Mouse (Mus musculus) R1 (cell line): Measurements from ENCODE around the gene Kif23.

Experiments
- DNase-seq: peaks from one replicate; pipeline ENCODE4 v3.0.0-alpha.2; 2018; ENCODE audit warnings: low read depth, low spot score

The Kif23 gene

DNA sequence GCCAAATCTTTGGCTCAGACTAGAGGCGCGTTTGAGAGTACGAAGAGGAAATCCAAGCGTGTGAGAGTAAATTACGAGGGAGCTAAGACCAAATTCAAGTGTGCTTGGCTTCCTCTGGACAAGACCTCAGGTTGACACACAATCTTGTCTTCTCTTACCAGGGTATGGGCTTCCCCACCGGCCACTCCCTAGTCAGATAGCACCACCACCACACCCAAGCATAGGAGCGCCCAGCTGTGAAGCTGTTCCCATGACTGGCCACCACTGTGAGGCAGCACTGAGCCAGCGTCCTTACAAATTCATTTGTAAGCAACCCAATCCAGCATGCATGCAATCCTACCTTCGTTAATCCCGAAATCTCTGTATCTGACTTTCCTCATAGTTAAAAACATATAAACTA lies 39.7 kb downstream of the Kif23 start:
- peak; percentile 84 for DNase-seq

DNA sequence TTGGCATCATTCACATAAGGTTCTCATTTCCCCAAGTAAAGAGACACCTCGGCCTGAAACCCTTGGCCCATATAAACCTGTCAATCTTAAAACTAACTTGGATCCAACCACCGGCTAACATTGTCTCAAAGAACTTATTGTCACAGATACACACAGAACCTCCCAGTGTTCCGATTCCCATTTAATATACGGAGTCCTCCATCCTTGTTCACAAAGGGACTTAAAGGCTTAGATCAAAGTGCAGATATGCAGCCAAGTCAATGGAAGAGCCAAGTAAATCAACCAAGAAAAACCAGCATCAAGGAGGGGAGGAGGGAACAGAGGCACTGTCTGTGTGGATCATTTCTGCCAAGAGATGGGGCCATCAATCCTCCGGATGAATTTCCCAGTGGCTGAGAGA lies 41.0 kb downstream of the Kif23 start:
- no peak for DNase-seq

DNA sequence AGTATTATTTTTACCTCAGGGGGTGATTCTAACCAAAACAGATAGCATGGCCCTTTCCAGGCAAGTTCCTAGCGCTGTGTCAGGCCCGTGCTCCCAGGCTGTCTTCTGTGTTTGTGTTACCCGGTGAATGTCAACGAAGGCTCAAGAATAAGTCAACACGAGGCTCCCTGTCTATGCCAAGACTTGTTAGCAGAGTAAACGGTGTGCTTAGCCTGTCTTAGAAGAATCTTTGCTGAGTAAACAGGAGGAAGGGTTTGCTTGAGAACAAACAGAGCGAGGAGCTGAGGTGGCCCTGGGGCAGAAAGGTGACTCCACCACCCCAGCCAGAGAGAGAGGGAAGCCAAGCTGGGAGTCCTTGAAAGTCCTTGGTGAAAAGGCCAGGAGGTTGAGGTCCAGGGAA lies 42.4 kb downstream of the Kif23 start:
- DNase-seq: no peak

DNA sequence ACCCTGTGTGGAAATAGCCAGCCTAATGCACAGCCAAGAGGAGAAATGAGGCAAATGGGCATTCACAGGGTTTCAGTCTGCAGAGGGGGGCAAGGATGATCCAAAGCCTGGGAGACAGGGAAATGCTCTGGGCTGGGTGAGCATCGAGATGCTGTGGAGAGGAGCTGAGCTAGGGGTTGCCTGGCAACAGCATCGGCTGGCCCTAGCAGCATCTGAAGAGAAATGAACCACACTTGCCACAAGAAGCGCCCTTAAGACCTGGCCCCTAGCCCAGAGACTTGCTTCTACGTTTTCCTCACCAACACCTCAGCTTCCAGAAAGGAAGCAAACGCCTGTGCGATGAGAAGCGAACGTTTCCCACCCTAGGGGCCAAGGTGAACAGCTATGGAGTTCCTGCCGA lies 44.1 kb downstream of the Kif23 start:
- DNase-seq: no peak

DNA sequence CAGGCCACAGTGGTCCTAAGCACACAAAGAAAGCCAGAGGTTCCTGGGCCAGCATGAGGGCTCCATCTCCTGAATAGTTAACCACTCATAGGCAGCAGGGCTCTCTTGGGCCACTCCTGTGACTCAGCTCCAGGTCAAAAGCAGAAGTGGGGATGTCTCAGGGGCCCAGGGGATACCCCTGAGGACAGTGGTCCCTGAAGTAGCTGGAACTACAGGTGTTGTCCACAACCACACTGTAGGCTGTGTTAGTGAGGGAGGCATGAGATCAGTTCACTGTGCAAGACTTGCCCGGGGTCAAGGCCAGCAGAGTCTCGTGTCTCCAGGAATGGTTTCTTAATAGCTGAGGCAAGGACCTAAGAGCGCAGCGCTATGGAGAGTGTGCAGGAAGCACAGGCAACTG lies 45.0 kb downstream of the Kif23 start:
- DNase-seq: no peak

DNA sequence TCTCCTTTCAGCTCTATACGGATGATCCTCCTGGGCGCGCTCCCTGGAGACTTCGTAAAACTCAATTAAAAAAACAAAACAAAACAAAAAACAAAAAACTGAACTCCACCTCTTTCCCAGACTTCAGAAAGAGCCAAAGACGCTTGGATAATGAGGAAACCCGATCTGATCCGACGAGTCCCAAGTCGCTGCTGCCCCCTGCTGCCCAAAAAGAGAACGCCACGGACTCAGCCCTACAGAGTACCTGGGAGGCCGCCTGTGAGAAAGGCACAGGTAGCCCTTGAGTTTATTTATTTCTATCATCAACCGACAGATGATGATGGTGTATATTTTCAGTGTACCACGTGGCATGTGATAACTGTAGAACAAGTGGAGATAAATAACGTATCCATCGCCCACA lies 46.8 kb downstream of the Kif23 start:
- peak; percentile 73 for DNase-seq

DNA sequence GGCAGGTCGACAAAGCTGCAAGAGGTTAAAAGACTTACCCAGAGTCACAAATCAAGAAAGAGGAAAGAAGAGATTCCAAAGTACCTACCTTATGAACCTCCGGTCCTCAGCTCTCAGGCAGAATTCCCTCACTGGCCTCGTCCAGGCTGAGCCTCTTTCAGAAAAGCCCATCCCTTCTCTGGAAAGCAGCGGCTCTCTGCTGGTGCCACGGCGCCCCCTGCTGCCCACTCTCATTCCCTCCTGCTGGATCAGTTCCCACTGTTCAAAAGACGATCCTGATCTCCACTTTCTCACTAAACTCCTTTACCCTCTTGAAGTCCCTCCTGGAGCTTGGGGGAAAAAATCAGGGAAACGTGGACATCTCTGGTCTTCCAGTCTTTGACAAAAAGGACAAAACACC lies 48.2 kb downstream of the Kif23 start:
- DNase-seq: peak; percentile 67

DNA sequence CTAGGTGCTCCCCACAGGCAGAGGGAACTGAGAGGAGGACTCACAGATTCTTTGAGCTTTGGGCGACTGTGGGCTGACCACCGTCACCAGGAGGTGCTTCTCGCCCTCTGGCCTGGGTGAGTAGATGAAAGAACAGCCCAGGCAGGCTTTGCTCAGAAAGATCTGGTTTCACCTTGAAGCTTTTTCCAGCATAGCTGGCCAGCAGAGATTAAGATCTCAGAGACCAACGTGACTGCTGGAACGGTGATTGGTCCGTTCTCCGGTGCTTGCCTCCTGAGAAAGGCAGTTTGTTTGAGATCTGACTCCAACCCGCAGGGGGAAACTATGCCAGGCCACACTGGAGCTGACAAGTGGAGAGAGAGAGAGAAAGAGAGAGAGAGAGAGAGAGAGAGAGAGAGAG lies 51.6 kb downstream of the Kif23 start:
- no peak for DNase-seq

DNA sequence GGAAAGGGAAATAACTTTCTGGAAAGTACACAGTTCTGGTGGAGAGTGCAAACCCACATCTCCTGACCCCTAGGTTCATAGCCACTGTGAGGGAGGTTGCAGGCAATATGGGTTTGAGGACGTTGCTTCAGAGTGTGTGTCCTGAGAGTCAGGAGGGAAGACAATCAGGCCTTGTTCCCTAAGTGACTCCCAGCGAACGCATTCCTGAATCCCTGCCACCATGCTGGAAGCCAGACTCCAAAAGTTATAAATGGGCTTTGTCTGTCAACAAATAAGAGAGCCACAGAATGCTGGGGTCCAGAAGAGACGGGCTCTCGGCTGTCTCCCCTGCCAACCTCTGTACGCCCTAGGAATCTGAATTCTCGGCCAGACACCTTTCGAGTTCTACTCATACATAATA lies 56.7 kb downstream of the Kif23 start:
- DNase-seq: no peak

DNA sequence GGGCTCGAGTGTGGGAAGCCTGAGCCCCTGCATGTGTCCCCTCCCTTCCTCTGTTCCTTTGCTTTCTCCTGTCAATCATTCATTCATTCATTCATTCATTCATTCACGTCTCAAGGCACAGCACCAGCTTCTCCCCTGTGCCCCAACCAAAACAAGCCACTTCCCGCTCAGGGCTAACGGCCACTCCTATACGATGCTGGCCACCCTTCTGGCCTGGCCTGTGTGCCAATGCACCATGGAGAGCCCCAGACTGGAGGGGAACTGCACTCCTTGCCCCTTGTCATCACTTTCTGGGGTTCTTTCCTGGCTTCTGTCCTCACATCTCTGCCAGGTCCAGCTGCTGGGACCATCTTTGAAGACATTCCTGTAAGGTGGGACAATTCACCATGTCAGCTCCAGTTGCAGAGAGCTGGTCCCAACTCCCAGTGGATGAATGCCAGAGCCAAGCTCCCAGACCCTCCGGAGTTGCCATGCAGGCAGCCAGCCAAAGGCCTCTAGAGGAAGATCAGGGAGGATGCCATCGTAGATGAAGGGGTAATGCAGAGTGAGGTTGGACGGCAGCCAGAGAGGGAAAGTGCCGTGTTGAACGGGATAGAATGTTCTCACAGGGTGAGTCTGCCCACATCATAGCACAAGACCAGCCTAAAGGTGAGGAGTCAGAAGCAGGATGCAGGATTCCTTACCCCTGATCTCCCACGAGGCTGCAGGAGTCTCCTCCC lies 58.8 kb downstream of the Kif23 start:
- no peak for DNase-seq

DNA sequence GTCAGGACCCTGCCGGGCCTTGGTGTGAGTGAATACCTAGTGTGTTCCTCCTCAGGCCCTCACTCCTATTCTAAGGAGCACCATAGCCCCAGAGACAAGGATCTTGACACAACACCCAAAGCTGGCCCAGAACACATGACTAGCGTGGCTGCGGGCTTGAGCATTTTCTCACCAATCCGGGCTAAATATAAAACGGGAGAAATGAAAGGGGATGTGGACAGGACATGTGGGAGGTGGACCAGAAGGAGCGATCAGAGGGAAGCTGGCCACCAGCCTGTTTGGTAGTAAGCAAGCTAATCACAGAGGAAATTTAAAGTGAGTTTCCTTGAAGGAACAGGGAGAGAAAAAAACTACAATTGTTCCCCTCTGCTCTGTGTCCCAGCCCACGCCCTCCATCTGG lies 60.6 kb downstream of the Kif23 start:
- no peak for DNase-seq

DNA sequence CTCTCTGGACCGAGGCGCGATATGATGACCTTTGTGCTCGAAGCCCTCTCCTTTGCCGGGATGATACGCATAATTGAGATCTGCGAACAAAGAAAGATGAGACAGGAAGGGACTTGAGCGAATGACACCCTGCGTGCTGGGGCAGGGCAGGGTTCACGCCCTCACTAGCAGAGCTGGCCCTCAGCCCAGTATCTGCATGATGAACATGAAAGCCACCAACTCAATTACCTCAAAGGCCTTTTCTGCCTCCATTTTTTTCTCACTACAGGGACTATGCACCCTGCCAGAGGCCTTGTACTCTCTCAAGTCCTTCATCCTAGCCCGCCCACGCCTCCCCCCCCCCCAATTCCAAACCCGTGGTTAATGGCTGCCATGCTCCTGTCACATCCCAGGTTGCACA lies 61.6 kb downstream of the Kif23 start:
- DNase-seq: no peak

DNA sequence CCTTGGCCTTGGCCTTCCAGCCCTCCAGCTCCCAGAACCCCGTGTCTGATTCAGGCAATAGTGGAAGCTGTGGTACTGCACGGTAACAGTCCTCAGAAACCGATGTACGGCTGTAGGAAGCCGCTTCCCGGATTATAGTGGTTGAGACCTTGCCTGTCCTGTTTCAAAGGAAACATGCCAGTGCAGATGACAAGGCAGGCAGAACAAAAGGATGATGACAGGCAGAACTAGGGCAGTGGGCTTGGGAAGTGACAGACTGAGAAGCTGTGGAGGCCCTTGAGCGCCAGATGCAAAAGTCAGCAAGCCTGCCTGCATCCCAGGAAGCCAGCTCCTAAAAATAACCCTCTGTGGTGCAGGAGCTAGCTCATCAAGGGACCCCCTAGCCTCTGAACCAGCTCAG lies 62.2 kb downstream of the Kif23 start:
- DNase-seq: no peak

DNA sequence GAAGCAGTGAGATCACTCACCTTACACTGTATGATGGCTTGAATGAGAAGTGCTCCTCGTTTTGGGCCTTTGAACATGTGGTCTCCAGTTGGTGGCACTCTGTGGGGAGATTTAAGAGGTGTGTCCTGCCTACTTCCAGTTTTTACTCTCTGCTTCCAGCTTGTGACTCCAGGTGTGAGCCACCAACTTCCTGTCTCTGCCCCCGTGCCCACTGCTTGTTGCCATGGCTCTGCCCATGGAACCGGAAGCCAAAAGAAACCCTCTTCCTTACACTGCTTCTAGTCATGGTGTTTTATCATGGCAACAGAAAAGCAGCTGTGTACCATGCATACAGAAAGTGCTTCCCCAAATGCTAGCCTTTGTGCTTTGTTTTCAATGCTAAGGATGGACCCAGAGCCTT lies 64.4 kb downstream of the Kif23 start:
- no peak for DNase-seq

DNA sequence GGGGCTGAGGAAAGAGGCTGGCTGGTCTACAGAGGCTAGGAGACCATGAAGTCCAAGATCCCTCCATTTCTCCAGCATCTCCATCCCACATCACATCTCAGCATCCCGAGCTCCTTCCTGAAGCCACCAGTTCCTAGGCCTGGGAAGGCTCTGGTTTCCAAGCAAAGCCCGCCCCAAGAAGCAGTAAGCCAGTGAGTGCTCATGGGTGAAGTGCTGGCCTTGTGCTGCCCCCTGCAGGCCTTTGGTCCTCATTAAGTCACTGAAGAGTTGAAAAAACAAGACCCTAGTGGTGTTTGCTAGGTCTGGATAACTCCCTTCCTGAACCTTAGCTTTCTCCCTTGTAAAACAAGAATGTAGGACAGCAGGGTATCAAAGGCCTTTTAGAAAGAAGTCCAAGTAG lies 67.7 kb downstream of the Kif23 start:
- peak; percentile 86 for DNase-seq

DNA sequence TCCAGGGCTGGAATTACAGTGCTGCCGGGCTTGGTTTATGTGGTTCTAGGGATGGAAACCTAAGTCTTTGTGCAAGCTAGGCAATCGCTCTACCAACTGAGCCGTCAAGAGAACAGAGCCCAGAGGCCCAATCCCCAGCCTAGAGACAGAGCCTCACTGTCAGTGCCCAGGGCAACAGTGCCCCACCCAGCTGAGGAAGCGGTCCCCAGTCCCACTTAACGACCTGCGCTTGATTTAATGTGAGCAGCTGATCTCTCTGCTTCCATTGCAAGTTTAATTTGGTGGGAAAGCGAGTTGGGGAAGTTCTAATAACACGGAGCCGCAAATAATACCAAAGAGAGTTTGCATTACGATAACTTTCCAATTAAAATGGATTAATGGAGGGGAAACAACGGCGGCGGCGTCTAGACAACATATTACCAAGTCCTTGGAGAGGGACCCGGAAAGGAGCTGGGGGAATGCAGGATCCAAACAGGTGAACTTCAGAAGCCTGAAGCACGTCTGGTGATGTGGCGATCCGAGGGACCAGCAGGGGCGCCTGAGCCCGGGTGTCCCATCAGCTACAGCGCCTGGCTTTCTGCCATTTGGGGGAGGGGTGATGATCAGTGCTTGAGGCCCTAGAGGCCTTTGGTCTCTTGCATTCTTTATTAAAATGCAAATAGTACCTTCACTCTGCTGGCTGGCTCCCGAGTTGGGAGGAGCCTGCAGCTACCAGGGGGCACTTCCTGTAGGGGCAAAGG lies 69.0 kb downstream of the Kif23 start:
- peak; percentile 64 for DNase-seq

DNA sequence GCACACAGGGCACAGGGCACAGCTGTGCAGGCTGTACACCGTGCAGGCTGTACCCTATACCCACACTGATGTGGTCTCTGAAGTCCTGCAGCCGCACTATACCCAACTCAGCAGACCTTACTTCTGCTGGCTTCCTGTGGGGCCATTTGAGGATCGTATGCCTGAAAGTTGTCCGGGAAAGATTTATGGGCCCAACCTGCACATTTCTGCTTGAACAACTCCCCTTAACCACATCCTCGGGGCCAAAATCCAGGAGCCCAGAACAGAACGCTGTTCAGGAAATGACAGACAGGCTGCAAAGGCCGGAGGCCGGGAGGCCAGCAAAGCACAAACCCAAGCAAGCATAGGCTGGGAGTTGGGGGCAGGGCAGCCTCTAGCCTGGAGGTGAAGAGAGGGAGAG lies 73.2 kb downstream of the Kif23 start:
- DNase-seq: no peak

DNA sequence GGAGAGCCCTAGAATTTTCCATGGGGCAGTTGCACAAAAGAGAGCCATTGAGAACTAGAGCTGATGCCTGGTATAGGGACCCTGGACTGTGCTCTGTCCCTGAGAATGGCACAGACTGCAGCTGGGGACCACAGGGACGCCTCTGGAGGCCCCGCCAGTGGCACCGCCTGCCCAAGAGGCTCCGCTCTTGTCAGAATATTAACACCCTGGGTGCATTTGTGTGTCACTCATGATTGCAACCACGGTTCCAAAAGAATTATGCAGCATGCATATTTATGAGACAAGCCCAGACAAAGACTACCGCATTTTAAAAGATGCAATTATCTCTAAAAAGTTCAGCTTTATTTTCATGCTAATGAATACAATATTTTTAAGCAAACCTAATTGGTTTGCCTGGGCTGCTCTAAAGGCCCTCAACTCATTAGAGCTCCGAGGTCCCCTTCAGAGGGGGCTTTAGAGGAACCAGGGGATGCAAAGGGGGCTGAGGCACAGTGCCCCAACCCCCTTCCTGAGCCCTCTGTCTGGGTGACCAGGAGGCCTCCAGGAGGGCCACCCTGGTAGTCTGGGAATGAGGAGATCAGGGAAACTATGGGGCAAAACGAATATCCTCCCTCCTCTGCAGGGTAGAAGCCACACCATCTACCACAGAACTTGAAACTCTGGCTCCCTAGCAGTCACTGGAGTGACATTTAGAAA lies 74.2 kb downstream of the Kif23 start:
- no peak for DNase-seq

DNA sequence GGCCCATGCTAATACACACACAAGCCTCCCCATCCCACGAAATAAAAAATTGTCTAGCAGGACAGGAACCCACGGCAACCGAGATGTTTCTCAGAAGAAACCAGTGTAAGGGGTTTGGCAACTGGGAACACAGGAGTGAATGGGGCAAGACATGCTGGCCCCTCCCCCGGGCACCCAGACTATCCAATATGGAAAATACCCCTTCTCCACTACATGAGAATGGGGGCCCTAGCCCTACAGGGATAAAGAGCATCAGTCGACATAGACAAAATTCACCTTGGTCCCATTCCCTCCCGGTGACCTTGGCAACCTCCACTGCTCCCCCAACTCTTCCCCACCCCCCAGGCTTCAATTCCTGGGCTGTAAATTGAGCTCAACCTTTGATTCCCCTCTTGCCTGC lies 74.7 kb downstream of the Kif23 start:
- DNase-seq: no peak

DNA sequence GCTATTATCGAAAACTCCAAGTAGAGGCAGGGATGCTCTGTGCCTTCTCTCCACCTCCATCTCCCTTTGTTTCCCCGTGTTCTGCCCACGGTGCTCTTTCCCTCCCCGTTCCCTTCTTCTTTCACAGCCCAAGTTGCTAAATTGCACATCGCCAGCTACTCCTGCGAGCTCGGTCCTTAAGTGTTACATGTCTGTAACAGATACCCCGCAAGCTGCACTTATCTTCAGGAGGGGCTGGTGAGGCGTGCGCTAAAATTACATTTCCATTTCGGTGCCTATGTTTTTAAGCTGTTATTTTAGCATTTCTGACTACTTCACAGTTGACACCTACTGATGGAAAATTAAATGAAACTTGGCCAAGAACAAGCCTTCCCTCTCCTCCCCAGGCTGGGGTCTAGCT lies 78.9 kb downstream of the Kif23 start:
- no peak for DNase-seq
